Mouse (Mus musculus): ENCODE results near the gene G6pc3.
"Not testable (repeated sequence)": the region's sequence is repeated elsewhere in the genome, so short reads cannot be mapped to it uniquely, and the experiment has no call there.

Gene G6pc3

DNA sequence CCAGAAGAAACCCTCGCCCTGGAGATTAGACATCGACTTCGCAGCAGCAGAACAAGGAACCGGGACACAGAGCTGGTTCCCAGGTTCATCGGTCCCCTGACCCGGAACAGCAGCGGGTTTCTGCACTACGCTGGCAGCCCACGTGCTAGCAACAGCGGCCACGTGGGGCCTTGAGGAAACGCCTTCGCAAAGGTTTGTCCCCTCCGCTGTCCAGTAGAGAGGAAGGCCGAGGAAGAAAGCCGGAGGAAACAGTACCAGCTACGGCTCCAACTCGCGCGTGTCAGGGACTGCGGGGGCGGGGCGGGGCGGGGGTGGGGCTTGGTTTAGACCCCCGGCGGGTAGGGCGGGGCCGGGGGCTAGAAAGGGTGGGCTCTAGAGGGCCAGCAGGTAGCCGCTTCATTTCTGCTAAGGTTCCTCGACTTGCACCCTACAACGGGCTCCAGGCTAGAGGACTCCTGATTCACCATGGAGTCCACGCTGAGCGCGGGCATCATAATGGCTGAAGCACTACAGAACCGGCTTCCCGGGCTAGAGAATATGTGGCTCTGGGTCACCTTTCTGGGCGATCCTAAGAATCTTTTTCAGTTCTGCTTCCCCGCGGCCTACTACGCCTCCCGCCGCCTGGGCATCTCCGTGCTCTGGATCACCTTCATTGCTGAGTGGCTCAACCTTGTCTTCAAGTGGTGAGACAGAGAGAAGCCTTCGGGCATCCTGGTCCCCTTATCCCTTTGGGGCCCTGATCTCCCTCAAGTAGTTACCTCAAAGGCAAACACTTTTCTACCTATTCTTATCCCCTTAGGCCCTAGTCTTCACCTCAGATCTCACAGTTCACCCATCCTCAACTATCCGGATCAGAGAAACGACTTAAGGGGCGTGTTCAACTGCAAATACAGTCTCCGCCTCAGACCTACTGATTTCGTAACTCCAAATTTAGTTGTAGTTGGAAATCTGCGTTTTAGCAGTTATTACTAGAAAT, at the start of gene G6pc3:
Gene G6pc3, plus strand, starts transcription at position 160 of the 976 bp plus-strand sequence.
- DNase-seq (ENCODE audit: low read depth, low spot score), result peak; percentile 84

GRCm38 (mm10) chr11:102140508-102140907, 48.9 kb upstream of the G6pc3 start:
- peak; percentile 76 for DNase-seq (ENCODE audit: low read depth, low spot score)

DNA sequence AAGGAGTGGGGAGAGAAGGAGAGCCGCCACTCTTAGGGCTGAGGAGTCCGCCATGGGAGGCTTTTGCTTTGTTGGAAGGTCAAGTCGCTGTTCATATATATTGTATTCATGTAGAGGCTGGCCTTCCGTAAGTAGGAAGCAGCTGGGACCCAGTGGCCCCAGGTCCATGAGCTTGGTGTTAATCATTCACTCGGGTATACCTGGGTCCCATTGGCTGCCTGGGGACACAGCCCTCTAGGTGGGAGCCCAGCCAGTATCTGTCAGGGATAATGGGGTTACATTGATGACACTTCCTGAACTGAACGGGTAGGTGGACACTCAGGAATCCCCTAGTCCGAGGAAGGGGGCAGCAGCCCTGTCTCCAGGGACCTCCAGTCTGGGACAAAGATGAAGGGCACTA, 47.1 kb upstream of the G6pc3 start:
- DNase-seq (ENCODE audit: low read depth, low spot score), result no peak

- DNase-seq (ENCODE audit: low read depth, low spot score), result peak; percentile 31
Observed at GRCm38 (mm10) chr11:102144957-102145470, 44.4 kb upstream of the G6pc3 start.

DNA sequence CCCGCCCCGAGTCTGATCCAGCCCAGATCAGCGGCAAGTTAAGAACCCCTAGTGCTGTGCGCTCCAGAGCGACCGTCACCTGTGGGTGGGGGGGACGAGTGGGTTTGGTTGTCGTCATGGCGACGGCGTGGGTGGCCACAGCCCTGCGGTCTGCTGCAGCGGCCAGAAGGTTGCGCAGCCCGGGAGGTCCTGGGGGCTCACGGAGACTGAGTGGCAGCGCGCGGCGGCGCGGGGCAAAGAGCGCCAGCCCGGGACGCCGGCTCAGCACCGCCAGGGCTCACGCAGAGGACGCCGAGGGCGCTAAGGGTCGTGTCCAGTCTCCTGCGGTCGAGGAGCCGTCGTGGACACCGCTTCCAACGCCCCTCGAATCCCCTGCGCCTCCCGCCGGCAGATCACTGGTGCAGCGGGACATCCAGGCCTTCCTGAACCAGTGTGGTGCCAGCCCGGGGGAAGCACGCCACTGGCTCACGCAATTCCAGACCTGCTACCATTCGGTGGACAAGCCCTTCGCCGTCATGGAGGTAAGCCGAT, 43.9 kb upstream of the G6pc3 start, which contains the start of gene Nags:
Gene Nags, plus strand, starts transcription at position 43 of the 531 bp plus-strand sequence.
- no peak for DNase-seq (ENCODE audit: low read depth, low spot score)

DNA sequence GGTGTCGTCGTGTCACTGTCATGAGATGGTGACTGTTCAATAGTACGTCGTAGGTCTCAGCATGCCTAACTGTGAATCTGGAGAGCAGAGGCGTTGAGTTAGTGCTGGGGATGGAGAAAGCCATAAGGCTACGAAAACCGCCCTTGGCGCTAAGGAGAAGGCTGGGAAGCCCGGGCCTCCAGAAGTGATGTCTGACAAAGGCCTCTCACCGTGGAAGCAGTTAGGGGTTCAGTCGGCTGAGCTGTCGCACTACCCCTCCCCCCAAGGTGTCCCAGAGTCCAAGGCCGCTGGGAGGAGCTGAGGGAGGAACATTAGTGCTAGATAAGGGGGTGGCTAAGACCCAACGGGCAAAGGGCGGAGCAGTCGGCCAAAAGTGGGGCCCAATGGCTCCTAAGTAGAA, 43.4 kb upstream of the G6pc3 start:
- DNase-seq (ENCODE audit: low read depth, low spot score), result no peak

- no peak for DNase-seq (ENCODE audit: low read depth, low spot score)
Observed at GRCm38 (mm10) chr11:102146531-102146930, 42.9 kb upstream of the G6pc3 start.

GRCm38 (mm10) chr11:102147213-102147989, 42.0 kb upstream of the G6pc3 start:
- DNase-seq (ENCODE audit: low read depth, low spot score), result no peak

GRCm38 (mm10) chr11:102156039-102156785, 33.2 kb upstream of the G6pc3 start, which contains the start of gene Tmem101:
Gene Tmem101, minus strand, starts transcription at chr11:102156404.
- DNase-seq (ENCODE audit: low read depth, low spot score), result peak; percentile 92

DNA sequence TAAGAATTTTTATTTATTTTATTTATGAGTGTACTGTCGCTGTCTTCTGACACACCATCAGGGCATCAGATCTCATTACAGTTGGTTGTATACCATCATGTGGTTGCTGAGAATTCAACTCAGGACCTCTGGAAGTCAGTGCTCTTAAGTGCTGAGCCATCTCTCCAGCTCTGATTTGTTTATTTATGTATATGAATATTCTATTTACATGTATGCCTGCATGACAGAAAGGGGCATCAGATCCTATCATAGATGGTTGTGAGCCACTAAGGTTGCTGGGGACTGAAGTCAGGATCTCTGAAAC, 32.7 kb upstream of the G6pc3 start:
- DNase-seq (ENCODE audit: low read depth, low spot score), result no peak

DNA sequence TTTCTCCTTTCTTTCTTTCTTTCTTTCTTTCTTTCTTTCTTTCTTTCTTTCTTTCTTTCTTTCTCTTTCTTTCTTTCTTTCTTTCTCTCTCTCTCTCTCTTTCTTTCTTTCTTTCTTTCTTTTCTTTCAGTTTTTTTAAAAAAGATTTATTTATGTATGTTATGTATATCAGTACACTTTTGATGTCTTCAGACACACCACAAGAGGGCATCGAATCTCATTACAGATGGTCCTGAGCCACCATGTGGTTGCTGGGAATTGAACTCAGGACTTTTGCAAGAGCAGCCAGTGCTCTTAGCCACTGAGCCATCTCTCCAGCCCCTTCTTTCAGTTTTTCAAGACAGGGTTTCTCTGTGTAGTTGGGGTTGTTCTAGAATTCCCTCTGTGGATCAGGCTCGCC, 31.4 kb upstream of the G6pc3 start:
- not testable (repeated sequence) for DNase-seq (ENCODE audit: low read depth, low spot score)

DNA sequence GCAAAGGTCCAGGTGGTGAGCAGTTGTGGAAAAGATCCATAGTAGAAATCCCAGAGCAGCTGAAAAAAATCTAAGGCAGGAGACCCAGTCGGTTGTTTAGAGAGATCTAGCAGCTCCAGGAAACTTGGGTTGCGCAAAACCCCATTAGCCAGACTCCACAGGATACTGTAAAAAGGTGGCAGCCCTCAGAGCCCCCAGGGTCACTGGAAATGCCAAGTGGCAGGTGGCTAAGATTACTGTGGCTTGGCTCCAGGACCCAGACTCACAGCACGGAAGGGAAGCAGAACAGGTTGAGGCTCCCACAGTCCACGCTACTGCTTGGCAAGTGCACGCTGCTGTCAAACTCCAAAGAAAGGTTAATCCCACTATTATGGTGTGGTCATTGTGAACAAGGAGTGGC, 29.6 kb upstream of the G6pc3 start:
- no peak for DNase-seq (ENCODE audit: low read depth, low spot score)

GRCm38 (mm10) chr11:102165971-102166722, 23.3 kb upstream of the G6pc3 start:
- no peak for DNase-seq (ENCODE audit: low read depth, low spot score)

- DNase-seq (ENCODE audit: low read depth, low spot score), result no peak
Observed at GRCm38 (mm10) chr11:102167539-102167938, 21.9 kb upstream of the G6pc3 start.

GRCm38 (mm10) chr11:102168689-102169088, 20.7 kb upstream of the G6pc3 start:
- DNase-seq (ENCODE audit: low read depth, low spot score), result no peak

DNA sequence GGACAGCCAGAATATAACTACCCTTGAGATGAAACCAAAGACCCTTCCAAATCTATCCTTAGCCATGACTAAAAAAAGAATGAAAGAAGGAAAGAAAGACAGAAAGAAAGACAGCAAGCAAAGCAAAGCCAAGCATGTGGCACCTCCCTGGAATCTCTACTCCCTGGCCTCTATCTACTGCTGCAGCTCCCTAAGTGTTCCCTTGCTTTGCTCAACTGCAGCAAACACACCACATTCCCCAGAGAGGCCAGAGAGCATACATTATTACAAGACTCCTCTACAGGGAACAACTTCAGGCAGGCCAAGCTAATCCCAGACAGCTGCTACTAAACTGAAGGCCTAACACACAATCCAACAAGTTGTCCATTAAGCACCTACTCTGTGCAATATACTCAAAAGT, 9.6 kb upstream of the G6pc3 start:
- no peak for DNase-seq (ENCODE audit: low read depth, low spot score)

DNA sequence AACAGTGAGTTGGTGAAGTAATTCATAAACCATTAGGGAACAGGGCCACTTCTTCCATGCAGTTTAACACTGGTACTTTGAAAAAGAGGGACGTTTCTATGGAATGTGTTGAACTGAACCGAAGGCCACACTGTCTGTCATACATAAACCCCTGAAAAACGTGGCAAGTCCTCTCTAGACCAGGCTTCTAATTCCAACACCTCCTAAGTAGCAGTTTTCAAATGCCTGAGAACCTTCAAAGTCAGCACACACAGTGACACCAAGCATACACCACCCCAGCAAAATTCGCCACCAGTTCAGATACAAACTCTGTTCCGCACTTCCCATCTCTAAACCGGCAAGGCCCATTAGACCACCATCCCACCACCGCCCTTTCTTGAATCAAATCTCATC, 5.2 kb upstream of the G6pc3 start:
- no peak for DNase-seq (ENCODE audit: low read depth, low spot score)

GRCm38 (mm10) chr11:102184646-102185495, 4.5 kb upstream of the G6pc3 start, which contains the start of gene Lsm12:
Gene Lsm12, minus strand, starts transcription at chr11:102185296.
- peak; percentile 94 for DNase-seq (ENCODE audit: low read depth, low spot score)

- no peak for DNase-seq (ENCODE audit: low read depth, low spot score)
Observed at GRCm38 (mm10) chr11:102185677-102186076, 3.7 kb upstream of the G6pc3 start.

GRCm38 (mm10) chr11:102186235-102186634, 3.2 kb upstream of the G6pc3 start:
- no peak for DNase-seq (ENCODE audit: low read depth, low spot score)
